Mouse (Mus musculus): ENCODE measurements at regions not wholly inside any gene's neighbourhood (a gene's known extent, or its start where the extent isn't known, plus 50 kb on each side); places are given as distances from the start of the nearest gene placed in this dataset.

- DNase-seq, result no peak
These were observed 151.8 kb upstream of the Masp1 start for GRCm38 (mm10) chr16:23672375-23672774.

- DNase-seq, result no peak
These were observed 149.5 kb upstream of the Masp1 start for GRCm38 (mm10) chr16:23670161-23670560.

GRCm38 (mm10) chr16:23669651-23670050 is 149.0 kb upstream of the Masp1 start:
- no peak for DNase-seq
